Mouse (Mus musculus) ES-Bruce4 (cell line): ENCODE measurements around the gene Nap1l5.

Source experiments
- CTCF ChIP-seq: IDR thresholded peaks from one replicate; pipeline ENCODE4 v1.8.1; 2011; ENCODE audit warnings: low read depth, low read length
- EP300 ChIP-seq: IDR thresholded peaks from 2 replicates; pipeline ENCODE4 v1.6.1; 2011; ENCODE audit warnings: low read depth, low read length; ENCODE audit not compliant: insufficient read depth
- POLR2A ChIP-seq: IDR thresholded peaks from one replicate; pipeline ENCODE4 v1.8.1; 2011; ENCODE audit warnings: low read length; ENCODE audit not compliant: insufficient read depth

DNA sequence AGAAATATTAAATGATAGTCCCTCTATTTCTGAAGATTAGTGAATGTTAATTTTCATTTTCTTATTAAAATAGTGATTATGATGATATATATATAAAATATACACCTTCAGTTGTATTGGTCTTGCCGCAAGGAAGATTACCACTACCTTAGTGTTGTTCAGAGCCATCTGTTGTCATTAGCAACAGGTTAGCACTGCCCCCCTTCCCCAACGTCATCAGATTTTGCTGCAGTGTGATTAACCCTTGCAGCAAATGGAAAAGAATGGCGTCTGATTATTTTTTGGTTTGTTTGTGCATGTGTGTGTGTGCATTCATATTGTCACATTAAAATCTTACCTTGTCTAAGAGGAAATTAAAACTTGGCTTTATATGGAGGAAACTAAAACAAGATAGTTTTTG lies 2.3 kb downstream of the Nap1l5 start:
- TF ChIP-seq POLR2A (no peak), CTCF (no peak), EP300 (no peak)
